Mouse (Mus musculus) hematopoietic stem cell, adult 5-6 weeks (primary cell): ENCODE results near the gene AC131692.1. TPM values are rescaled to one million over a fixed set of nuclear protein-coding genes. Genes with fewer than 3 reads are reported as not detected.
"Not testable (repeated sequence)": the region's sequence is repeated elsewhere in the genome, so short reads cannot be mapped to it uniquely, and the experiment has no call there.

Experiments
- ATAC-seq, 2 experiments: fragments of 125-278 bp in 1 of 2; replicated peaks in 1 of 2; 2 replicates each; pipeline ENCODE4 v1.8.0; 2016 to 2017; ENCODE audit warnings: inconsistent platforms in 2 of 2, mild to moderate bottlenecking in 2 of 2, moderate number of reproducible peaks in 2 of 2, low read depth in 1 of 2, moderate TSS enrichment in 1 of 2; ENCODE audit not compliant: low FRiP score in 2 of 2, poor library complexity in 2 of 2, severe bottlenecking in 2 of 2, insufficient read depth in 1 of 2, low TSS enrichment in 1 of 2
- total RNA-seq: library from RNA; stranded (forward); fragments of 172-1452, 232-1000 nt; gene quantifications from 2 replicates; pipeline ENCODE4 v1.2.3, GENCODE M21; 2017

The AC131692.1 gene
- total RNA-seq, 1 experiment from 2014 or later = 1.5 TPM

DNA sequence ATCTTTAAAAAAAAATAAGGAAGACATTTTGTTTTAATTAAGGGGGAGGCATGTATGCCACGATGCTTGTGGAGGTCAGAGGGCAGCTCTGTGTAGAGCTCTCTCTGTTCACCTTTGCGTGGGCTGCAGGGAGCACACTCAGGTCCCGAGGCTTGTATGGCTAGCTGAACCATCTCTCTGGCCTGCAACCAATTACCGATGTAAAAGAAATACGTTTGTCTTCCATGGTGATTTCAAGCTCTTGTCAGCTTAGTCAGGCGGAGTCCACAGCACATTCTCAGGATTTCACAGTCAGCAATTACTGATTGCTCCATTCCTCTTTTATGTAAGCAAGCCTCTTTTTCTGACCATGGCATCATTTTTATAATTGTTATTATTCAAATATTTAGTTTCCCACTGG lies 7.0 kb downstream of the AC131692.1 start:
- no peak for ATAC-seq

DNA sequence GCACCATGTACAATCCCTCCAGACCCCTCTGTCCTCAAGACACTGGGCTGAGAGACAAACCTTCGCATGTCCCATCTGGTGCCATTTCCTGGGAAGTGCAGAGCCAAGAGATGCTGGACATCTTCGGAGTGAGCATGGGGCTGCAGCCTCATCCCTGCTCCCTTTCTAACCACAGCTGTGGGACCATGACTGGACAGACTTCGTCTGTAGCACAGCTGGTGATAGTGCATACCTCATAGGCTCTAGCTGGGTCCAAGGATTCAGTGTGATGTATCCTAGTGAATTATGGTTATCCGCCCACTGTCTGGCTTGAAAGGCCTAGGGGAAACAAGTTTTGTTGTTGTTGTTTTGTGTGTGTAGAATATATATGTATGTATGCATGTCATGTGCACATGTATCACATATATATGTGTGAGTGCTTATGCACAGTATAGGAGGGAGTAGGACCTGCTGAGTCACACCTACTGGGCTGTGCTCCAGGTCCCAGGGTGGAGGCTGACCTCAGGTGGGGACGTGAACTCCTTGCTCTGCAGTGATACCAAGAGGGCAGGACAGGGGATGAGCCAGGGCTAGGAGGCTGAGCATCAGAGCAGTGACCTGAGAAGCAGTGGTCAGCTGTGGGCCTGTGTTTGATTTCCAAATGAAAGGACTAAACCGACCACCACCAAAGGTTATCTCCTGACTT lies 8.1 kb downstream of the AC131692.1 start:
- no peak for ATAC-seq

DNA sequence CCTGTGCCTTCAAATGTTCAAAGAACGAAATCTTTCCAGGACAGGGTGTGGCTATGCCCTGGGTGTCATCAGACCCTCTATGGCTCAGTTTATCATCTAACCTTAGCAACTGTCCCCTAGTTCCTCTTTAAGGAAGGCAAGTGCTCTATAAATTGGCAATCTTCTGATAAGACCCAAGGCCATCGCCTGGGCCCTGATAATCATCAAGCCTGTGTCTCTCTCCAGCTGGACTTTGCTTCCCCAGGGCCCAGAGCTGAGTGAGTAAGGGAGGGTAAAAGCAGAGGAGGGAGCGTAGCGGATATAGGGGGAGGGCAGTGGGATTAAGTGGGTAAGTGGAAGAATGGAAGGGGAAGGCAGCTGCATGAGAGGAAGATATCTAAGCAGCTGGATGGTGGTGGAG lies 10.3 kb downstream of the AC131692.1 start:
- ATAC-seq = no peak

DNA sequence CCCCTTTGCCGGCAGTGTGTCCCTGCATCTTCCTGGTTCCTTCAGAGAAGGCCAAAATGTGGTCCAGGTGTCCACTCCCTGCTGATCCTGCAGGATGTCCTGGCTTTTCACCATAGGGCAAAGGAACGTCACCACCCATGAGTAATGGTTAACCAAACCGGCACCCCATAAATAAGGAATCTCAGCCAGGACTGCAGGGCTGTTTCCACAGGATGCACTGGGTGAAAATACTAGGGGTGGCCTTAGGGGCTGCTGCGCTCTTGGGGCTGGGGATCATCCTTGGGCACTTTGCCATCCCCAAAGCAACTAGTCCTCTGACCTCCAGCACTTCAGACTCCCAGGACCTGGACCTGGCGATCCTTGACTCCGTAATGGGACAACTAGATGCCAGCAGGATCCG lies 11.4 kb downstream of the AC131692.1 start, which contains the start of gene Naaladl1:
TSS of gene Naaladl1 (plus strand) at position 197 of the 400 bp plus-strand sequence.
- no peak for ATAC-seq

DNA sequence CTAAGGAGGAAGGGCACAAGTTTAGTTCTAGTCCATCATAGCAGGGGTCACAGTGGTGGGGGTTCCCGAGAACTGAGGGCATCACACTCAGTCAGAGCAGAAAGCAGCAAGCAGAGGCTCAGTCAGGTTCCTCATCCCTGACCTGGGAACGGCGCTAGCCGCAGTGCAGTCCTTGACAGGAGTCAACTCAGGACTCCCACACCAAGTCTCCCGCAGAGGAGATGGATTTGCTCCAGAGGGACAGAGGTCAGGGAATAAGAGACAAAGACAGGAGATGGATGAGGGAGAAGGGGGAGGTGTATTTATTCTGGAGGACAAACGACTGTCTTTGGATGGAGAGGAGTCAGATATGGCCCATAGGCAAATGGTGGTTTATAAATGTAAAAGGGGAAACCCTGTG lies 18.9 kb downstream of the AC131692.1 start:
- ATAC-seq = no peak

DNA sequence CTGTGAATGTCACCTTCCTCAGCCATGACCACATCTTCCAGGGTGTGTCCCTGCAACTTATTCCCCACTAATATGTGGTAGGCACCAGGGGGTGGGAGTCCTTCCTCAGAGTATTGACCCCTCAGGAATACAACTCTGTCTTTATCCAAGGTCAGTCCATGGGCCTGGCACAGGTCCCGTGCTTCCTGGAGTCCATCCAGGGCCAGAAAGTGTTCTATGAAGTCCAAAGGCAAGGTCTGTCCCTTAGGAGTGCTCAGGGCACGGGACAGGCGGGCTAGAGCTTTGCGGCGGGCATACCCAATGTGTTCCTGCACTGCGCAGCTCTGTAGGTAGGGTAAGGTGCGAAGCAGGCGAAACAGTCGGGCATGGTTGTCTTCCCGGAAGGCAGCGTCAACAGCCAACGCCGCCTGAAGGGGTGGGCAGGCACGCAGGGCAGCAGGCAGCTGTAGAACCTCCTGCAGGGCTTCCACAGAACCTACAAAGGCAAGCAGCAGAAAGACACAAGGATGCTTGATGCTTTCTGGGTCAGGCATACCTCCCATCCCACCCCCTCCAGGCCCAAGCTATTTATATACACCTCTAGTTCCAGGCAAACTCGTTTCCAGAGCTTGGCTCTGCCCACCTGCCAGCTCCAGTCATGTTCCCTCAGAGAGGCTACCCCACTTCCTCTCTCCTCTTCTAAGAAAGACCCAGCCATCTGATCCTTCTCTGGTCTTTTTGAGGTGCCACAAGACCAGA lies 22.1 kb downstream of the AC131692.1 start:
- ATAC-seq = no peak

DNA sequence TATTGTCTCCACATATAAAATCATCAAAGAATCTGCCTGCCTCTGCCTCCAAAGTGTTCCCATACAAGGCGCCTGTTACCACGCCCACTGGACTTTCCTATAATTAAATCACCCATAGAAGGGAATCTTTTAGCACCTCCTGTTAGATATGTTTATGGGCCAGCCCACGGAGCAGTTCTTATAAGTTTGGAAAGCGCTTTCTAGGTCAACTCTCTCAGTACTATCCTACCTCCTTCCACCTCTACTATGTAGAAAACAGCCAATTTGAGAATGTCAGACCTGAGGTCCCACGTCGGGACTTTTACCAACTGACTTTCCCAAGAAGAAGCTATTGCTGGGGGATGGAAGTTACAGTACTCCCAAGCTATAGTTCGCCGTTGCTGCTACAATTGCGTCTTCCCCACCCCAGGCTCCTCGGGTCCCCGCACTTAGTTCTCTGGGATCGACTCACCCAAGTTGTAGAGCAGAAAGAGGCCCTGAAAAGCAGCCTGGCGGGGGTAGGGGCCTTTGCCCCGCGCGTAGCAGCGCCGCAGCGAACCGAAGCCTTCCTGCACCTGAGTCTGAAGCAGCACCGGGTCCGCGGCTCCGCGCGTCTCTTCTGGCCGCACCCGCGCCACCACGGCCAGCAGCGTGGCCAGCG lies 23.2 kb downstream of the AC131692.1 start:
- no peak for ATAC-seq

DNA sequence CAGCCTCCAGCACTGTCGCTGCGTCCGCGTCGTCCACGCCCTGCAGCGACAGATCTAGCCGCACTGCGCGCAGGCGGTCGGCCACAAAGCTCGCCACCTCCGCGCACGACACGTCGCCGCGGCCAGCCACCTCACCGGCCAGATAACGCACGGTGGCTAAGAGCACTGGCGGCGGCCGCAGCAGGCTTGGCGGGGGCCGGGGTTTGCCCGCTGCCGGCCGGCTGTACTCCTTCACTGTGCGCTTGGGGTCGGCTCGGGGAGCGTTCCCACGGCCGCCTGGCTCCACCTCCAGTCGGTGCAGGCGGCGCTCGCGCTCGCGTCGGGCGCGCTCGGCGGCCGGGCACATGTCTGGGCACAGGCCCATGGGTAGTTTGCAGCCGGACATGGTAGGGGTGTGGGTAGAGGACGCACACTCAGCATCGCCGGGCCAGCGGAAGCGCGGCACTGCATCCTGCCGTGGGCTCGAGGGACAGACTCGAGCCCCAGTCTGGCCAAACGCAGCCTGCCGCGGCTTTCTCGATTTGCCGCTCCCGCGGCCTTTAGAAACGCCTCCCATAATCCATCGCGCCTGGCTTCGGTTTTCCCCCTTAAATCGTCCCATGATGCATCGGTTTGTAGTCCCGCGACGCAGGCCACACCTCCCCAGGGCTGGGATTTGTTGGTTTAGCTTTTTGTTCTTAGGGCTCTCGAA lies 23.9 kb downstream of the AC131692.1 start, which contains the start of gene Sac3d1:
TSS of gene Sac3d1 (minus strand) at position 665 of the 691 bp plus-strand sequence.
- peak; percentile 86 to 92 for ATAC-seq

DNA sequence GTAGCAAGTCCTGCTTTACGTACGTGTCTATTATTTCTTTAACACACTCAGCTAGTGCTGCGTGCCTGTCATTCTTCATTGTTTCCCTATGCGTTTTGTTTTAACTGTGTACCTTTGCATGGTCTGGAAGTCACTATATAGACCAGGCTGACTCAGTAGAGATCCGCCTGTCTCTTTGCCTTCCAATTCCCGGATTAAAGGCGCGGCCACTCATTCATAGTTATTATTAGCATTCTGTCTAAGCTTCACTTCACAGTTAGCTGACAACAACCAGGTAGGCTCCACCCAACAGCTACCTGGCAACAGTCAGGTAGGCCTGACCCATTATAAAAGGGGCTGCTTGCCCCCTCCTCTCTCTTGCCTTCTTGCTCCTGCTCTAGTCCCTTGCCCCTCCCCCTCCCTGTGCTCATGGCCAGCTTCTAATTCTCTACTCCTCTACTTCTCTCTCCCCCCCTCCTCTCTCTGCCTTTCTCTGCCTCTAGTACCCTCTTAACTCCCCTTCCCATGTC lies 24.5 kb downstream of the AC131692.1 start:
- 0 out of 4 replicates have a peak, but pooled peaks of 1 of the 2 experiments have one; percentile 3 for ATAC-seq

DNA sequence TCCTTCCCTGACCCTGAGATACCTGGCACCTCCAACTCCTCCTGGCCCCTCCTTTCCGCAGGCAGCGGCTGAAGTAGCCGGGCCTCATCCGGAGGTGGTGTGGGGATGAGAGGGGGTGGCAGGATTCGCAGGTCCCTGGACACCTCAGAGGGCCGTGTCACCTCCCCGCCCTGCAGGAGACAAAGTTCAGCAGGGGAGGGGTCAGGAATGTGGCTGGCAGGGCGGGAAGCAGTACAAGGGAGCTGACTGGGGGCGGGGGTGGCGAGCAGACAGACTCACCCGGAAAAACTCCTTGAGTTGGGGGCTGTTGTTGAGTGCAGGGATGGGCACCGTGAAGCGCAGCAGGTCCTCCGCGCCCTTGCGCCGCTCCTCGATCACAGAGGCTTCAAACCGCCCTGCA lies 27.5 kb downstream of the AC131692.1 start:
- no peak for ATAC-seq

DNA sequence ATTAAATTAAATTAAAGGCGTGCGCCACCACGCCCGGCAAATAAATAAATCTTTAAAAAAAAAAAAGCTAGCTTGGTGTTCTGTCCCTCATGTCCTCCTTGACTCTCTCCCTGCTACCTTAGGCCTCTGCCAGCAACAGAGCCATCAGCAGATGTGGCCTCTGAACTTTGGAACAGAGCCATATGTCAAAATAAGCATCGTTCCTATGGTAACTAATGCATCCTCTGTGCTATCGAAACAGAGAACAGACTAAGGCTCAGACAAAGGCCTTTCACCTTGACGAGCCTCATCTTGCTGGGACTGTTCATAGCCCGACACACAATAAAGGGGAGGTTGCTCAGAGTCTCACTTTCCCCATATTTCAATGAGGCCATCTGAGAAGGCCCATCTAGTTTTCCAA lies 29.1 kb downstream of the AC131692.1 start:
- ATAC-seq = no peak

DNA sequence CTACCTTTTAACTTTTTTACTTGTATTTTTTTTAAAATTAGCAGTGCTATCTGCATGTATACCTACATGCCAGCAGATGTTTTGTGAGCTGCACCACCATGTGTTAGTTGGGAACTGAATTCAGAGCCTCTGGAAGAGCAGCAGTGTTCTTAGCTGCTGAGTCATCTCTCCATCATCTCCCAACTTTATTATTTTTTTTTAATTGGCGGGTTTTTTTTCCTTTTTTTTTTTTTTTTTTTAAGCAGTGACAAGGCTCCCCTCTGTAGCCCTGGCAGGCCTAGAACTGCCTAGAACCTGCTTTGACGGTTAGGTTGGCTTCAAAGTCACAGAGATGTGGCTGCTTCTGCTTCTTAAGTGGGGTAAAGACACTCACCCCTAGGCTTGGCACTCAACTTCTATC lies 30.7 kb downstream of the AC131692.1 start:
- ATAC-seq = no peak

DNA sequence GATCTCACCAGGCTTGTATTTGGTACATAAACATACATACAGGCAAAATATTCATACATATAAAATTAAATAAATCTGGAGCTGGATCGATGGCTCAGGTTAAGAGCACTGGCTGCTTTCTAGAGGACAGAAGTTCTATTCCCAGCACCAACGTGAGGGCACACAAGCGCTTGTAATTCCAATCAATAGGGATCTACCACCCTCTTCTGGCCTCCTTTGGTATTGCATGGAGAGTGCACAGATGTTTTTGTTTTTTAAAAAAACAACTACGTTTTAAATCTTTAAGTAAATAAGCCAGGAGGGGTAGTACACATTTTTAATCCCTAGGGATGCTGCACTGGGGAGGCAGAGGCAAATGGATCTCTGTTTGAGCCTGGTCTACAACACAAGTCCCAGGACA lies 32.1 kb downstream of the AC131692.1 start:
- ATAC-seq = no peak

DNA sequence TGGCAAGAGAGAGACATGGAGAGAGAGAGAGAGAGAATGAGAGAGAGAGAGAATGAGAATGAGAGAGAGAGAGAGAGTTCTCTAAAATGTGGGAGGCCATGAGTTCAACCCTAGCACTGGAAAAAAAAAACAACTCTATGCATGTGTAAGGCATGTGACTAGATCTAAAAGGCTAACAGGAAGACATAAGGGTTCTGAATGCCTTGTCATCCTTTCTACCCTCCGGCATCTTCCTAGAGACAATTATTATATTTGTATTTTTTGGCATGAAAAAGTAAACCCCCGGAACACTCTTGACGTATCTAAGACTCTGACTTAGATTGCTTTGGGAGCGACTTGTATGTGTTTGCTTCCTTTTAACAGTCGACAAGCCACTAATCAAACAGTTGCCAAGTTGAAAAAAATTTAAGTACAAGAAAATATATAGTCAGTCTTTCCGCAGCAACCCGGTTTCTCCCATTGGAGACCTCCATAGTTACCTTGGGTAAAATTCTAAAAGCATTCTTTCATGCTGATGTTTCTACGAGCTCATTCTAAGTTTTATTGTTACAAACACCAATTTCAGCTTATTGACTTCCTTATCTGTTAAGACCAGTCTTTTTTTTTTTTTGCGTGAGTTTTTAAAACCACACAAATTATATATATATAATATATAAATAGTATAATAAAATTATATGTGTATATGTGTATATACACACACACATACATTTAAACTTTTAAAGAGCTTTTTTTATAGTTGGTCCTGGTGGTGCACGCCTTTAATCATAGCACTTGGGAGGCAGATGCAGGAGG lies 32.8 kb downstream of the AC131692.1 start:
- ATAC-seq = no peak

DNA sequence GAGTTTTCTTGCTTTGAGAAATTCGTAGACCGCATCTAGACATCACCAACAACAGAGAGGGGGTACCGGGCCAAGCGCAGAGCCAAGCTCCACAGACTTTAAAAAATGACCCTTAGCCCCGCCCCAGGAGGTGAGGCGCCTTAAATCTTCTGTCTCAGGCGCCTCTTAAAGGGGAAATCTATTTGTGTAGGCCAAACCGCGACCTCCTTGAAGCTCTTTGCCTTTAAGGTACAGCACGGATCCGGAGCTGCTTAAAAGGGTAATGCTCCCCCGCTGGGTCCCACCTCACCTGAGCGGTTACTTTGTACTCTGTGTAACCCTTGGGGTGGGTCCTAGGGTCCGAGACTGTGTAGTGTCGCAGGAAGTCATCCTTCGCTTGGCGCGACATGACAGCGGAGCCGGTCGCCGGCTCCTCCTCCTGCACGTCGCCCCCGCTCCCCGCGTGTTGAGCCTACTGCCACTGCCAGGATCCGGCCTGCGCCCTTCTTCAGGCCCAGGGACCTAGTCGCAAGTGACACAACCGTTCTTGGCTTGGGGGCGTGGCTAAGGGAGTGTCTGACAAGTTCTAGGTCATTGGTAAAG lies 33.6 kb downstream of the AC131692.1 start, which contains the start of gene Snx15:
TSS of gene Snx15 (minus strand) at position 545 of the 582 bp plus-strand sequence.
- peak; percentile 96 to 97 for ATAC-seq

DNA sequence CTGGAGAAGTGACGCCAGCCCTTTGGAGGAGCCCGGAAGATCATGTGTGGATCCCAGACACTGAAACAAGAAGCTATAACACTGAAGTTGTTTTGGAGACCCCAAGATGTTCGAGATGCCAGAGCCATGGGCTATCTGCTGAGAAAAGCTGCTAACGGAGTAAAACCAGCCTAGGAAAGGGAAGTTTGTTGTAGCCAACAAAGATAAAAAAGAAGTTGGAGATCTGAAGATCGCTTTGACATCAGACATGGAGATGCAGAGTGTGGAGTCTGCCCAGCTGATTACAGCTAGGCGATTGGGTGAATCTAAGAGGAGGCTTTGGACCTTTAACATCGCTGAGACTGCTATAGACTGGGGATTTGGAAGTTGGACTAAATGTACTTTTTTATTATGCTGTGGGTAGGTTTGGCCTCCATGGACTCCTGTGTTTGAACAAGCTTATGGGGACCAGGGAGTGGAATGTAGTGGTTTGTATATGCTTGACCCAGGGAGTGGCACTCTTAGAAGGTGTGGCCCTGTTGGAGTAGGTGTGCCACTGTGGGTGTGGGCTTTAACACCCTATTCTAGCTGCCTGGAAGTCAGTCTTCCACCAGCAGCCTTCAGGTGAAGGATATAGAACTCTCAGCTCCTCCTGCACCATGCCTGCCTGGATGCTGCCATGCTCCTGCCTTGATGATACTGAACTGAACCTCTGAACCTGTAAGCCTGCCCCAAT lies 36.4 kb downstream of the AC131692.1 start:
- ATAC-seq = not testable (repeated sequence)
